Mouse (Mus musculus) cortical plate, adult 2 months (tissue): ENCODE data around the gene Nr2f2.

ENCODE experiments used
- CTCF ChIP-seq: fragments of 200-500 bp; IDR thresholded peaks from 2 replicates; pipeline ENCODE4 v1.5.1; 2011; ENCODE audit warnings: mild to moderate bottlenecking, control low read depth, low read length; ENCODE audit not compliant: insufficient read depth; ENCODE audit errors: extremely low read depth
- POLR2A ChIP-seq: fragments of 200-500 bp; IDR thresholded peaks from 2 replicates; pipeline ENCODE4 v1.6.1; 2011; ENCODE audit warnings: mild to moderate bottlenecking, low read length, control low read depth; ENCODE audit not compliant: insufficient read depth; ENCODE audit errors: extremely low read depth

- TF ChIP-seq CTCF (no peak), POLR2A (no peak)
Observed at GRCm38 (mm10) chr7:70324041-70324440, 42.5 kb downstream of the Nr2f2 start.
